Mouse (Mus musculus): ENCODE measurements around the gene Spen. TPM values are rescaled to one million over a fixed set of nuclear protein-coding genes. Genes with fewer than 3 reads are reported as not detected.
A peak's percentile ranks its signal among the peaks of the same experiment; 100 is the strongest.
"Not testable (repeated sequence)": the region's sequence is repeated elsewhere in the genome, so short reads cannot be mapped to it uniquely, and the experiment has no call there.

Spen gene
- total RNA-seq, 2 experiments from 2014 or later, result 31.1 to 32.4 TPM

DNA sequence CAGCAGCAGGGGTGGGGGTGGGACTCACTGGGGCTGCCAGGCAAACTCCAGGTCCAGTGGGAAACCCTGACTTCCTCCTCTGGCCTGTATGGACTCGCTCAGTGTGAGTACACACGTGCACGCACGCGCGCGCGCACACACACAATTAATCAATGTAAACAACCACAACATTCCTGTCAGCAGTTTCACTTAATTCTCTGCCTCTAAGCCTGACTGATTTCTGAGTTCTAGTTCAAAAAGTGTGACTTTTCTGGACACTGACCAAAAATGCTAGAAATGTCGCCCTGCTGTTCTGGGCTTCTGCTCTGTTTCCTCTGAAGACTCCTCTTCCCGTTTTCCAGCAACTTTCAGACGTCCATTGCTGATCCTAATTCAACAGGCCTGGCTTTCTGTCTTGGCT is 23.9 kb upstream of the Spen start:
- intact Hi-C loops (cut with DNase I), result loop anchor here (5.0 kb wide), 1 partner anchor 75 kb away; no protein-coding TSS in a partner anchor
- no peak for DNase-seq

- not testable (repeated sequence) for DNase-seq
- intact Hi-C loops (cut with DNase I), result loop anchor here (5.0 kb wide), 1 partner anchor 74 kb away; no protein-coding TSS in a partner anchor
Measured at GRCm38 (mm10) chr4:141561331-141561919, 23.0 kb upstream of the Spen start.

DNA sequence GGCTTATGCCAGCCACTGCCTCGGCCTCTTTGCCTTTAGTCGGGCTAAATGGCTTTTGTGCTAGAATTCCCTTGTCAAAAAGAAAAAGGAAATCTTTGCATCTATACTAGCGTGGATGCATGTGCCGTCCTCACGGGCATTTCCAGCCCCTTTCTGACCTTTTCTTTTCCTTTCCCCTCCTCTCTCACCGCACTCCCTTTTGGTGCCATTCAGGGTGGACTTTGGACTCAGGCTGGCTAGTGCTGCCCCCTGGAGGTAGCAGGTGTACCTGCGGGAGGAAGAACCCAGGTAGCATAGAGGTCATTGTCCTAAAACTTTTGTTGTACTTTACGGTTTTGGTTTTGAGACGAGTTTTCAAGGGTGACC is 21.5 kb upstream of the Spen start:
- peak in 1 of 2 experiments; percentile 85 for DNase-seq
- intact Hi-C loops (cut with DNase I), result loop anchor here (1.0 to 5.0 kb wide), 4 partner anchors 14 to 129 kb away; partner anchors contain the start of gene Spen

GRCm38 (mm10) chr4:141559131-141559897 is 20.9 kb upstream of the Spen start:
- peak; percentile 73 to 85 for DNase-seq
- intact Hi-C loops (cut with DNase I), result loop anchor here (1.0 to 2.0 kb wide), 2 partner anchors 13 to 21 kb away; partner anchors contain the start of gene Spen

DNA sequence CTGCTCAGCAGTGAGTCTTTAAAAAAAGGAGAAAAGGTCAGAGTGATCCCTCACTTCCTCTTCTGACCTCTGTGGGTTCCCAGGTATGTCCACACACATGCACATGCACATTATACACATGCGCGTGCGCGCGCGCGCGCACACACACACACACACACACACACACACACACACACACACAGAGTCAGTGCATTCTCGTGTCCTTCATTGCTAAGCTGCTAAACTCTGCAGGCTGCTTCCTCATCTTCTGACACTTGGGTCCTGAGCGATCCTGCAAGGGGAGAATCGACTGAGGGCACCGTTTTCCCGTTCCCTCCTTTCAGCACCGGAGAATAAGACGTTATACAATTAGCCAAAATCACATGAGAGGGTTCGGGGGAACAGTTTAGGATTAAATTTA is 20.3 kb upstream of the Spen start:
- no peak for DNase-seq
- intact Hi-C loops (cut with DNase I), result loop anchor here (1.0 to 2.0 kb wide), 2 partner anchors 12 to 20 kb away; partner anchors contain the start of gene Spen

DNA sequence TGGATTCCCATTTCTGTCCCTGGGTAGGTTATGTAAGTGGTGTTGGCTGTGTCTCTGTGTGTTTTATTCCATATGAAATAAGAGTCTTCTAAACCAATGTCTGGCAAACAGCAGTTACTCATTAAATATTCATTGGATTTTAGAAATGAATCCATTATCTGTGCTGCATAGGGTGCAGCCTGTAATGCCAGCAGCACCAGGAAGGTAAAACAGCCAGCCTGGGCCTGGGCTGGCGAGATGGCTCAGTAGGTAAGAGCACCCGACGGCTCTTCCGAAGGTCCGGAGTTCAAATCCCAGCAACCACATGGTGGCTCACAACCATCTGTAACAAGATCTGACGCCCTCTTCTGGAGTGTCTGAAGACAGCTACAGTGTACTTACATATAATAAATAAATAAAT is 17.8 kb upstream of the Spen start:
- DNase-seq; intact Hi-C loops (cut with DNase I): not testable (repeated sequence)

- intact Hi-C loops (cut with DNase I), result not testable (repeated sequence)
Measured at GRCm38 (mm10) chr4:141554255-141554865, 16.0 kb upstream of the Spen start.

GRCm38 (mm10) chr4:141552484-141552883 is 14.1 kb upstream of the Spen start:
- intact Hi-C loops (cut with DNase I), result no loop called here

More at GRCm38 (mm10) chr4:141554255-141554865, 16.0 kb upstream of the Spen start:
- not testable (repeated sequence) for DNase-seq

GRCm38 (mm10) chr4:141547299-141547698 is 8.9 kb upstream of the Spen start:
- intact Hi-C loops (cut with DNase I), result no loop called here
- no peak for DNase-seq

More at GRCm38 (mm10) chr4:141552484-141552883, 14.1 kb upstream of the Spen start:
- DNase-seq, result no peak

DNA sequence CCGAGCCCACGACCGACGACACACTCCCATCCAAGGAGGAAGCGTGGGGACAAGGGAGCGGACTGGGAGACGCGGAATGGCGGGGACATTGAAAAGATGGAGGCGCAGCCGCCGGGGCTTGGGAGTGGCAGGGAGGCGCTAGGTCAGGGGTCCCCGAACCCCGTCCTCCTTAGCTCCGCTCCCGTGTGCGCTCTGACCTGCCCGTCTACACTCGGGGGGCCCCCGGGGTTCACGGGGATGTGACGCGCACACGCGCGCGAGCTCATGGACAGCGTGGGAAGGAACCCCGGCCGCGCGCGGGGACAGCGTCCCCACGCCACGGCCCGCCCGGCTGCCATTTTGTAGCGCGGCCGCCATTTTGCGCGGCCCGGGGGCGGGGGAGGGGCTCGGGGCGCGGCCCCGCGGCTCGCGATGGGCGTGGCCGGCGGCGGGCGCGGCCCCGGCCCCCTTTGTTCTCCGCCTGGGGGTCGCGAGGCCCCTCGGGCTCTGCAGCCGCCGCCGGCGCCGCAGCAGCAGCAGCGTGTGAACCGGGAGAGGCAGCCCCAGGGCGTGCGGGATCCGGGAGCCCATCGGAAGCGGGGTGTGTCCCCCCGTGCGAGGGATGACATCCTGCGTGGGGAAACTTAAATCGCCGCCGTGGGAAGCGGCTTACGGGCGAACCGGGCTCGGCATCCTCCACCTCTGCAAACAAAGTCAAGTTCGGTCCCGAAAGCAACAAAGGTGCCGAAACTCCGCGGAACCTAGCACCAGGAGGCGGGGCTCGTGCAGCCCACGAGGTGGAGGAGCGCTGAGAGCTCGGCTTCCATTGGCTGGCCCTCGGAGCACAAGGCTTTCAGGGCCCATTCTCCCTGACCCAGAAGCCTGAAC is 8.2 kb upstream of the Spen start:
- DNase-seq, result peak; percentile 80 to 86
- intact Hi-C loops (cut with DNase I), result loop anchor here (1.0 kb wide), 1 partner anchor 13 kb away; no protein-coding TSS in a partner anchor

DNA sequence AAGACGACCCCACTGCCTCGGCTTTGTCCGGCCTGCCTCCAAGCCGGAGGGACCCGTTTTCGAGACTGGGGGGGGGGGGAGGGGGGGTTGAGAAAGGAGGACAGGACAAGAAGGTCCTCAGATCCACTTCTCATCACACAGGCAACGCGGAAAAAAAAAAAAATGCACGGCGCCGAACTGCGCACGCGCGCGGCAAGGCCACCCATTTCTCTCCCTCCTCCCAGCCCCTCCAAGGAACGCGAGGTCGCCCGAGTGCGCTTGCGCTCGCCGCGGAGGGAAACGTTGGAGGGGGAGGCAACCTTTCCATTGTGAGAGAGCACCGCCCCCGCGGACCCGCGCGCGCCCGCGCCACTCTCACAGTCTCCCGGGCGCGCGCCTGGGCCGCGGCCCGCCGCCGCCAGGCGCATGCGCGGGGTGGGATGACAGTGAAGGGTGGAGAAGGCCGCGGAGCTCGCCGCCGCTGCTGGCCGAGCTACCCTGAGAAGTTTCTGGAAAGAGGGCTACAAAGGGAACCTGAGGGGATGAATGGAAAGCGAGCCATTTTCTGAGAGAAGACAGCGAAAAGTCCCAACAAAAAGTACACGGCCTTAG is 7.4 kb upstream of the Spen start:
- intact Hi-C loops (cut with DNase I), result loop anchor here (1.0 kb wide), 1 partner anchor 13 kb away; no protein-coding TSS in a partner anchor
- DNase-seq, result peak; percentile 98

- intact Hi-C loops (cut with DNase I), result no loop called here
Measured at GRCm38 (mm10) chr4:141545071-141545742, 6.8 kb upstream of the Spen start.

DNA sequence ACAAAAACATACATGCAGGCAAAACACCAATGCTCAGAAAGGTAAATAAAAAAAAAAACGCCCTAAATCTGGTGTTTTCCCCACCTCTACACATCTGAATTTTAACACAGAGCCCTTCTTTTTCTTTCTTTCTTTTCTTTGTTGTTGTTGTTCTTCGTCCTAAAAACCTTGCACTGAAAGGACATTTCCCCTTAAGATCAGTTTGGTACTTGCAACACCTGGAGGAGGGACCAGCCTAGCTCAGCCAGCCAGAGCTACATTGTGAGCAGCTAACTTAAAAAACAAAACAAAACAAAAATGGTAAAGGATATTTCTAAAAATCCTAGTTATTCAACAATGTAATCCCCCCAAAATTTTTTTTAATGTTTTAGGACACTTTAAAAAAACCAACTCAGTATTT is 6.1 kb upstream of the Spen start:
- no peak for DNase-seq
- intact Hi-C loops (cut with DNase I), result no loop called here

More at GRCm38 (mm10) chr4:141545071-141545742, 6.8 kb upstream of the Spen start:
- DNase-seq, result peak; percentile 77 to 82

DNA sequence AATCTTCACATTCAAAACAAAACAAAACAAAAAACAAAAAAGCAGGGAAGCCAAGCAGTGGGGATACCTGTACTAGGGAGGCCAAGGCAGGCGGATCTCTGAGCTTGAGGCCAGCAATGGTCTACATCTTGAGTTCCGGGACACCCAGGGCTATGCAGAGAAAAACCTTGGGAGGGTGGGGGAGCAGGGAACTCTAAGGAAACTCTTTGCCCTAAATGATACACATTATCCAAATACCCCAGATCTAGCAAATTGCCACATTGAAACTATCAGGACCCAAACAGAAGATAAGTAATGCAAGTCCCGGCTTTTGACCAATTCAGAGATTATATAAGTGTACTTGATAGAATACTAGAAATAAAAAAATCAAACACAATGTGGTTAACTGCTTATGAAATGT is 5.2 kb upstream of the Spen start:
- DNase-seq, result no peak
- intact Hi-C loops (cut with DNase I), result no loop called here

GRCm38 (mm10) chr4:141541851-141542250 is 3.5 kb upstream of the Spen start:
- DNase-seq, result no peak
- intact Hi-C loops (cut with DNase I), result no loop called here

DNA sequence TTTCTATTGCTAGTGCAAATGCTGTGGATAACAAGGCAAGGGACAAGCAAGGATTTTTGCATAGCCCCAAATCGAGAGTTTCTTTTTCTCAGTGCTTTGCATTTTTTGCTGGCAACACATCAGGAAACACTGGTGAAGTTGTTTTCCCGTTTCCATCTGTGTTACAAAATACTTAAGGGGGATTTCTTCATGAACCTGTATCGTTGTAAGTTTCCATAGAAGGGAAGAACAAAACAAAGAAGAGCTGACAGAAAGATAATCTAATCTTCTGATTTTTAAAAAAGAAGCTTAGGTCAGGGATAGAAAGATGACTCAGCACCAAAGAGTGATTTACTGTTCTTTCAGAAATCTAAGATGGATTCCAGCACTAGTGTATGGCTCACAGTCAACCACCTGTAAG is 2.4 kb upstream of the Spen start:
- no peak for DNase-seq
- intact Hi-C loops (cut with DNase I), result no loop called here

- no peak for DNase-seq
- intact Hi-C loops (cut with DNase I), result loop anchor here (2.0 to 5.0 kb wide), 3 partner anchors 20 to 37 kb away; no protein-coding TSS in a partner anchor
Measured at GRCm38 (mm10) chr4:141539213-141539767, 893 bp upstream of the Spen start.

- intact Hi-C loops (cut with DNase I), result loop anchor here (2.0 to 5.0 kb wide), 4 partner anchors 21 to 36 kb away; no protein-coding TSS in a partner anchor
Measured at GRCm38 (mm10) chr4:141537706-141538407, 540 bp downstream of the Spen start.

More at GRCm38 (mm10) chr4:141537706-141538407, 540 bp downstream of the Spen start:
- DNase-seq, result peak in 1 of 2 experiments; percentile 50
